Mouse (Mus musculus): ENCODE data around the gene Zfp652.
"Not testable (repeated sequence)": the region's sequence is repeated elsewhere in the genome, so short reads cannot be mapped to it uniquely, and the experiment has no call there.

Gene Zfp652

DNA sequence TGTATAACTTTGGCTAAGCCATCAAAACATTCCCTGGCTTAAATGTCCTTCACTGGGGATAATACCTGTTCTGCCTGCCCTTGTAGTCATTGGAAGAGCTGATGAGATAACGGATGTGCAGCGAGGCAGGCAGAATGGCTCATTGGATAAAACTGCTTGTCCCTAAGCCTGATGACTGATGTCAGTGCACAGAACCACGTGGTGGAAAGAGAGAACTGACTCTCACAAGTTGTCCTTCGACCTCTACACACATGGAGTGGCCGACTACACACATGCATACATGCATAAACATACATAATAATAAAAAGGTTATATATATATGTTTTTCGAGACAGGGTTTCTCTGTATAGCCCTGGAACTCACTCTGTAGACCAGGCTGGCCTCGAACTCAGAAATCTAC lies 2.0 kb upstream of the Zfp652 start:
- ATAC-seq (ENCODE audit: low TSS enrichment): no peak

DNA sequence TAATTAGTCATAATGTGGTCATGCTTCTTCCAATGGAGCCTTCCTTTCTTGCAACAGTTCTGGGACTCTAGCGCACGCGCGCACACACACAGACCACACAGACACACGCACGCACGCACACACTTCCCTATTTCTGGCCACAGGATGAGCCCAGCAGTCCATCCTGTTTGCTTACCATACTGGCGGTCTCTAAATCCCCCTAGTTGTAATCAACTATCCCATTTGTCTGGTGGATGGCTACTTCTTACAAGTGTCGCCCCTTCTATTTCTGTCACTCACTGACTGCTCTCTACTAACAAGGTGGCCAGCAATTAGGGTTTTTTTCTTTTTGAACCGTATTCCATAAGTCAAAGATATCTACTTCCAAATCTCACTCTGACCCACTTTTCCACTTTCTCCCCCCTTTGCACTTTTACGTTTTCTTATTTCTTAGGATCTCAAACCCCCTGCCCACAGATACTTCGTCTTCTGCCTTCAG lies 349 bp upstream of the Zfp652 start:
- ATAC-seq (ENCODE audit: low TSS enrichment): 0 out of 2 replicates have a peak, but pooled peaks have one; percentile 18

DNA sequence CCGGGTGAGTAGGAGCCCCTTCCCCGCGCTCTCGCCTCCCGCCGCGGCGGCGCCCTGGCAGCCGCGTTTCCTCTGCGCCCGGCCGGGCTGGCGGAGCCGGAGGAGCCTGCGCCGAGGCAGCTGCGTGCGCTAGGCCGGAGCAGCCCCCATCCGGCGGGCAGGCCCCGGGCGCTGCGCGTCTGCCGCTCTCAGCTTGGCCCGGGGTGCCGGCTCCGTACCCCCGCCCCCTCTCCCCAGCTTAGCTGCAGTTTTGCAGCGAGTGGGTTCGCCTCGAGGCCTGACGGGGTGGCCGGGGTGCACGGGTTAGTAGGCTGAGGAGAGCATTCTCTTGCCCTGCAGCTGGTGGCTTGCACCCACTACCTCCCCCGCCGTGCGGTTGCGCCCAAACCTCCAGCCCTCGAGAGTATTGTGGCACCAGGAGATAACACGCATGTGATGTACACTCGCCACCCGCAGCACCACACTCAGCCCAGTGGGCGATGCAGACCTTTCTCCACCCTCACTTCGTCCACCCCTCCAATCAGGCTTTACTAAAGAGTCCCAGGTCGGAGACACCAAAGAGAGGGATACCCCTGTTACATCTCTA lies 845 bp downstream of the Zfp652 start:
- peak; percentile 45 for ATAC-seq (ENCODE audit: low TSS enrichment)

DNA sequence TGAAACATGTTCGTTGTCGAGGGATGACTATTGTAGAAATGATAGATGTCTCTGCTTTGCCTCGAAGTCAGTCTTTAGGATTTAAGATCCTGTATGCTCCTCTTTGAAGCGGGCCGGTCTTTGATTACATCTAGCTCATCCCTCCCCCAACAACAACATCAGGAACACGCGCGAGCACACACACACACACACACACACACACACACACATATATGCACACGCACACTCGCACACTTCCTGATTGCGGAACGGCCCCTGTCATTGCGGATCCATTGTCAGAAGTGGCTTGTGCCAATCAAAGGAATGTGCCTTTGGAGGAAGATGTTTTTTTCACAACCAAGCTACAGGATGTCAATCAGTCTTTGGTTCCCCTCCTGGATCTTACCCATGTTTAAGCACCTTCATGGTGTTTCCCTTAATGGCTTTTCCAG lies 1.4 kb downstream of the Zfp652 start:
- no peak for ATAC-seq (ENCODE audit: low TSS enrichment)

DNA sequence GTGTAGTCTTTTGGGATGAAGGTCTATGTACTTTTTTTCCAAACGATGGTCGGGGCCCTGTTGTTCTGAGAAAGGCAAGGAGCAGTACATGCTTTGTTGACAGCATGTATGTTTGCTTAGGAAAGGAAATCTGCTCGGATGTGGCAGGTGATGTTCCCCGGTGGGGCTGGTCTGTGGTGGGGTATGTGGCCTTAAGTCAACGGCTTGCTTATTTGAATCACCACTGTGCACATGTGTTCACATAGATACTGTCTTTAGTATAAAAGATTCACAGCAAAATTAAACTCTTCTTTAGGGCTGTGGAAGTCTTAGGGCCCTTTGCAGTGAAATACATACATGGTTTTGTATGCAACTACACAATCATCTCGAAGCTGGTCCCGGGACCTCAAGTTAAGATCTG lies 1.9 kb downstream of the Zfp652 start:
- ATAC-seq (ENCODE audit: low TSS enrichment): no peak

DNA sequence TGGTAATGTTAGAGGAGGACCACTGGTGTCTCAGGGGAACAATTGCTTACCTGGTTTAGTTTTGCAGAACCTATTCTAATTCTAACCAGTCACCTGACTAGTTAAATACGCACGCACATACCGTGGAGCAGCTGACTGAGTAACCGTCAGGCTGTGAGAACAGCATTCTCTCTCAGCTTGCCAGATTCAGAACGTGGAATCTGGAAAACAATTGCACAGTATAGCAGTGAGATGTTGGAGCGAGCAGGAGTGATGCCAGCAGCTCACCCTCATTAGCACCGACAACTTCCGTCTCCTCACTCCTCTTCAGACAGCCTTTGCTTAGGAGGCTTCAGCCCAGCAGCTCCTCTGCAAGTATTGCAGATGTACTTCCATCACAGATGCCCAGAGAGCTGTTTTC lies 3.7 kb downstream of the Zfp652 start:
- 0 out of 2 replicates have a peak, but pooled peaks have one; percentile 15 for ATAC-seq (ENCODE audit: low TSS enrichment)

DNA sequence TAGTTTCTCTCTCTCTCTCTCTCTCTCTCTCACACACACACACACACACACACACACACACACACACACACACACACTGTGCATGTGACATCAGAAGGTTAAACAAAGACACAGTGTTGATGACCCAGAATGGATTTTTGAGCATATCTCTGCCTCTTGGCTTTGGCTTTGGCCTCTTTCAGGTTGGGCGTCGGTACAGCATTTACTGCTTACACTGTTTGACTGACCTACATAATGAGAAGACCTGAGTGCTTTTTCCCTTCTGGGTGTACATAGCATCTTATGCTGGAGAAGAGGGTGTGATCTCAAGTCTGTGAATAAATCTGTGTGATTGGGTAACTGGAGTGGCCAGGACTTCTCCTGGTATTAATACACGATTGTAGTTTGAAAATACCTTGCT lies 6.9 kb downstream of the Zfp652 start:
- no peak for ATAC-seq (ENCODE audit: low TSS enrichment)

DNA sequence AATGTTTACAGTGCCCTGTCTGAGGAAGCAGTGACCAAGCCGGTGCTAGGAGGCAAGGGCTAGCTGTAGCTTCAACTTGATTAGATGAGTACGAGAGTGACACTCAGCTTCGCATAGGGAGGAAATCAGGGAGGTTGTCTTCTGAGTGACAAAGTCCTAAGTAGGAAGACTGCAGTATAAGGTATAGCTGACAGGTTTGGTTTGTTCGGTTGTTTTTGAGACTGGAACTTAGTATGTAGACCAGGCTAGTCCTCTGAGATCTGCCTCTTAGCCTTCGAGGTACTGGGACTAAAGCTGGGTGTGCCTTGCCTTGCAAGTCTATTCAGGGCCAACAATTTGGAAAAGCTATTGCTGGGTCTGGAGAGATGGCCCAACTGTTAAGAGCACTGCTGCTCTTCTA lies 10.8 kb downstream of the Zfp652 start, which contains the start of gene B130006D01Rik:
B130006D01Rik (plus strand) TSS at position 301 of the 400 bp plus-strand sequence.
- ATAC-seq (ENCODE audit: low TSS enrichment): no peak

DNA sequence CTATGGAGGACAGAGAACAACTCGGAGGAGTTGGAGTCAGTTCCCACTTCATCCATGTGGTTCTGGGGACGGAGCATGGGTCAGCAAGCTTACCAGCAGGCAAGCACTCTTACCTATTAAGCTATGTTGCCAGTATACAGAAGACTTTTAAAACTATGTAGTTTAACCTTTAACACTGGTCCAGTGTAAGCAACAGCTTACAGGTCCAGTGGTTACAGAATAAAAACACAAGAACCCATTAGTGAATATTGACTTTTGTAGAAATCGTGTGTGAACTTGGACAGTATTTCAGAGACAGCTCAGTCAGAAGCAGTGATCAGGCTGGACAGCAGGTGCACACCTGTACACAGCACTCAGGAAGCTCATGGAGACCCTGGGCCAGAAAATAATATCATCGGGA lies 12.0 kb downstream of the Zfp652 start:
- ATAC-seq (ENCODE audit: low TSS enrichment): no peak

DNA sequence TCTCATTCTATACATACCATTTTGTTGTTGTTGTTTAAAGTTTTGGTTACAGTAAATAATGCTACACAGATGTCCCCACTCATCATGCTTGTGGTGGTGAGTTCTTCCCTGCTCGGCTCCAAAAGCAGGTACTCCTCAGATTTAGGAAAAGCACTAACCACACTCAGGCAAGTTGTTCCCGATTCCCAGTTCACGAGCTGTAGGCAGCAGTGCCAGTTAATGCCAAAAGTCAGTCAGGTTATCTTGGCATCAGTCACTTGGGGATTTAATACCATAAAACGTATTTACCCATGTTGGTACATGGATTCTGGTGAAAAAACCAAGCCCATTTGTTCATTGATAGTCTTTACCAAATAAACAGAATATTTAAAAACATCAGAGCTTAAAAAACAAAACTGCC lies 13.7 kb downstream of the Zfp652 start:
- no peak for ATAC-seq (ENCODE audit: low TSS enrichment)

DNA sequence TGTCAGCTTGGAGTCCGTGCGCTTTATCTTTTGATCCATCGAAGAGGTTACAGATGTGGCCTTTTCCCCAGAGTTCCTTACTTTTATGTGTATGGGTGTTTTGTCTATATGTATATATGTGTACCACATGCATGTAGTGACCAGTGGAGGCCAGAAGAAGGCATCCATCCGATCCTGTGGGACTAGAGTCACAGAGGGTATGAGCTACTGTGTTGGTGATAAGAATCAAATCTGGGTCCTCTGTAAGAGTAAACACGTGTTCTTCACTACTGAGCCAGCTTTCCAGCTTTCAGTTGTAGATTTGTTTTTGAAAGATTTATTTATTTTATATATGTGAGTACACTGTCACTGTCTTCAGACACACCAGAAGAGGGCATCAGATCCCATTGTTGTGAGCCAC lies 15.5 kb downstream of the Zfp652 start:
- ATAC-seq (ENCODE audit: low TSS enrichment): no peak

DNA sequence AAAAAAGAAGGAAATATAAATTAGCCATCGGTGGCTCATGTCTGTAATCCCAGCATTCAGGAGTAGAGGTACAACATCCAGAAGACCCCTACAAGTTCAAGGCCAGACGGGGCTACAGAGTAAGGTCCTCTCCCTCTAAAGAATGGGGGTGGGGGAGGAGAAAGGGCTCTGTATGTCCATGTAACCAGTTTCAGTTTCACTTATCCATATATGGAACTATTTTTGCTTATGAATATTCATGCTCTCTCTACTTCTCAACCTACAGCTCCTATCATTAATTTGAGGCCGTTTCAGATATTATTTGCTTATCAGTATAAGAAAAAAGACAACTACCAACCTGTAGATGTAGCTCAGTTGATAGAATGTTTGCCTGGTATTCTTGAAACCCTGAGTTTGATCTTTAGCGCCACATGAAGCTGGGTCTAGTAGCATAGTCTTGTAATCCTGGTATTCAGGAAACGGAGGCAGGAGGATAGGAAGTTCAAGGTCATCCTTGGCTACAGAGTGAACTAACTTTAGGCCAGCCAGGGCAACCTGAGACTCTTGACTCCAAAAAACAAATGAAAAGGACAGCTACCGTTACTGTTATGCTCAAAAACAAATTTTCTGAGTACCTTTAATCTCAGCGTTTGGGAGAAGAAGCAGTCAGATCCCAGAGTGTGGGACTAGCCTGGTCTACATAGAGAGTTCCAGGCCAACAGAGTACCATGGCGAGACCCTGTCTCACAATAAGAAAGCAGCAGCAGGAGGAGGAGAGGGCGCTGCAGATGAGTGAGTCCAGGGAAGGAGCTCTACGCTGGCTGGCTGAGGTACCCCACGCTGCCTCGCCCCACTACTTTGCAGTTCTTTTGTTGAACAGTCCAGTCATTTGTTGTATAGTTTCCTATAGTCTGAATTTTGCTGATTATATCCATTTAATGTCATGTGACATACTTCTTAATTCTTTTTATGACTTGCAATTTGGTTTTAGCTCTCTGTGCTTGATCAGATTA lies 16.7 kb downstream of the Zfp652 start:
- ATAC-seq (ENCODE audit: low TSS enrichment): no peak

DNA sequence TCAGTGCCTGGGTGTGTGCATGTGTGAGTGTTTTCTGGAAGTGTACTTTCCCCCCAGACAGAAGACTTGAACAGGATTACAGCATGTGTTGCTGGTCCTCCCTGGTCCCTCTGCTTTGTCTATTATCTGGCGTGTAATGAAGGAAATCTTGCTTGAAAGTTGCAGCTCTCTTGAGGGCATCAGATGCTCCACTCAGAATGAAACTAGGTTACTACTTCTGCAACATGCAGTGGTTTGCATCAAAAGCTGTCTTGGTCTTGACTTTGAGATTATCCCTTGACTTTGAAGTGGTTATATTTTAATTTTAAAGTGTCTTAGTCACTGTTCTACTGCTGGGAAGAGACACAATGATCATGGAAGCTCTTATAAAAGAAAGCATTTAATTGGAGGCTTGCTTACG lies 22.0 kb downstream of the Zfp652 start:
- ATAC-seq (ENCODE audit: low TSS enrichment): no peak

DNA sequence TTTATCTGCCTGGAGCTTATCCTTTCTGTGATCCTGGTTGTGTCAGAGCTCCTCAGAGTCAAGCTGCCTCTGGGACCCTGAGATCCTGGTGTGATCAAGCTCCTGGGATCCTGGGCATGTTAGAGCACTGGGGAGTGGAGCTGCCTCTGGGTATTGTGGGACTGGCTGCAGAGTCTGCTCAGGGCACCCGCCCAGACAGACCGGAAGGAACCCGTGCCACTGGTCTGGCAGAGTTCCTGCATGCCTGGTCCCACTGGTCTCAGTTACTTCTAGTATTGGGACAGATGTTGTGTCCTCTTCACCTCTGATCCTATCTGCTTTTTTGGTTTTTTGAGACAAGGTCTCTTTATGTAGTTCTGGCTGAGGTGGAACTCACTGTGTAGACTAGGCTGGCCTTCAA lies 25.3 kb downstream of the Zfp652 start:
- no peak for ATAC-seq (ENCODE audit: low TSS enrichment)

DNA sequence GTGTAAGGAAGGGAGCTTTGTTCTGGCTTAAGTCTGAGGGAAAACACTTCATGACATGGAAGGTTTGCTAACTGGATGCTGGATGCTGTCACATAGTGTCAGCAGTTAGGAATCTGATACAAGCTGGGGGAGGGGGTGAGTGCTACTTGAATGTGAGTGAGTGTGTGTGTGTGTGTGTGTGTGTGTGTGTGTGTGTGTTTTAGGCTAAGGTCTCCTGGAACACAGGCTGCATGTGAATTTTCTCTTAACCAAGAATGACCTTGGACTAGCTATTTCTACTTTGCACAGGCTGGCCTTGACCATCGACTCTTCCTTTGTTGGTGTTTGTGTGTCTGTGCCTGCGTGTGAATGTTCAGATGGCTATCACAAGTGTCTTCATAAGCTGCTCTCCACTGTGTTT lies 32.0 kb downstream of the Zfp652 start:
- ATAC-seq (ENCODE audit: low TSS enrichment): no peak

DNA sequence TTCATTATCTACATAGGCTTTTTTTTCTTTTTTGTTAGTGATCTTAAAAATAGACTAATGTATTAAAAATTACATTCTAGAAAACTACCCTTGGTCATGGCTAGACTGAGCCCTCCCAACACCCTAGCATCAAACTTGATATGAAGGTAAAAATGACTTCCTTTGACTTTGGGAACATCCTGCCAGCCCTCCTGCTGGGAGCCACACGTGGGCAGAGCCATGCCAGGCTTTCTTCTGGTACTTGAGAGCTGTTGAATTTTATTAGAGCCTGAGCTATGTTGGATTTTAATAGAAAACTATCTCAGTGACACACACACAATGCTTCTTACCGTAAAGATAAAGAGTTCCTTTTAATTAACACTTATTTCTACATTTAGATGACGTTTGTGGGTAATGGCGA lies 34.3 kb downstream of the Zfp652 start:
- no peak for ATAC-seq (ENCODE audit: low TSS enrichment)

DNA sequence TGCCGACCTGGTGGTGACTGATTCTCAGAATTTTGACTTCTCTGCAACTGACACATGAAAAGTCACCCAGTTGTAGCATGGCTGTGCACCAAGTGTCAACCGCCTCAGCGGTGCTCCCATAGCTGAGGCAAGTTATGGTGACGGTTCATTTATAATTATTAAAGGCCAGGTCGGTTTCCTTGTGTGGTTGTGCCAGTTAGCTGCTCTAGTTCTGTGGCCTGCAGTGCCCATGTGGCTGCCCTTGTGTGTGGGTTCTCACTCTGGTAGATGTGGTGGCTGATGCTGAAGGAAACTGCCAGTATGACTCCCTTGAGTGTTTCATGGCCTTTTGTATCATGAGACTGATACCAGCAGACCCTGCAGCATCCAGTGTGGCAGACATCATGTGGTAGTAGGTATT lies 35.9 kb downstream of the Zfp652 start:
- ATAC-seq (ENCODE audit: low TSS enrichment): no peak

DNA sequence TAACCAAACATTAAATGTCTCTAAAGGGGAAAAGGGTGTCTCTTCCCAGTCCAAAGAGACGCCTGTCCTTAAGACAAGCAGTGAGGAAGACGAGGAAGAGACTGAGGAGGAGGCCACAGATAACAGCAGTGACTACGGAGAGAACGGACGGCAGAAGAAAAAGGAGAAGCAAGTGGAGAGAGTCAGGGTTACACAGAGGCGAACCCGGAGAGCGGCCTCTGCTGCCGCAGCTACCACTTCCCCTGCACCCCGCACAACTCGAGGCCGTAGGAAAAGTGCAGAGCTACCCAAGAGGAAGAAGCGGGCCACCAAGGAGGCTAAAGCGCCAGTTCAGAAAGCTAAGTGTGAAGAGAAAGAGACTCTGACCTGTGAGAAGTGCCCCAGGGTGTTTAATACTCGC lies 37.1 kb downstream of the Zfp652 start:
- ATAC-seq (ENCODE audit: low TSS enrichment): no peak

DNA sequence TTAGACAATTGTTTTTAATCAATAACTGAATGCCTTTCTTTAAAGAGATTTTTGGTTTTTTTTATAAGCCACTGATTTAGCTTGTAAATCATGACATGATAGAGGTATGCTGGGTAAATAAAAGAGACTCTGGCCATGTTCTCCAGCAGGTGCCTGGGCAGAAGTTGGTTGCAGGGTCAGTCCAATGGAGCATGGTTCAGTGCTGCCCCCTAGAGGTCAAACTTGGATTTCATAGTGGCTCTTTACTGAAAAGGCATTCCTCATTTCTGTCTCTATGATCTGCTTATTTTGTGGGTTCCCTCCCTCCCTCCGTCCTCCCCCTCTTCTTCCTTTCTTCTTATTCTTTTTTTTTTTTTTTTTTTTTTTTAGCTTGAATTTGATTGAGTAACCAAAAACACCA lies 38.5 kb downstream of the Zfp652 start:
- ATAC-seq (ENCODE audit: low TSS enrichment): peak; percentile 57; the same call in 1 of the 2 replicates

DNA sequence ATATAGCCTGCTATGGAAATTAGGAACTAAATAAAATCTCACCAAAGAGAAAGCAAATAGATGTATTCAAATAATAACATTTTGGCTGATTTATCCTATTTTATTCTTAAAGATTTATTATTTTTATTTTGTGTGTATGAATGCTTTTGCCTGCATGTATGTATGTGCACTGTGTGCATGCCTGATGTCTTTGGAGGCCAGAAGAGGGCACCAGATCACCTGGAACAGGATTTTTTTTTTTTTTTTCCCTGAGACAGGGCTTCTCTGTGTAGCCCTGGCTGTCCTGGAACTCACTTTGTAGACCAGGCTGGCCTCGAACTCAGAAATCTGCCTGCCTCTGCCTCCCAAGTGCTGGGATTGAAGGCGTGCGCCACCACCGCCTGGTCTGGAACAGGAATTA lies 42.7 kb downstream of the Zfp652 start:
- ATAC-seq (ENCODE audit: low TSS enrichment): not testable (repeated sequence)

DNA sequence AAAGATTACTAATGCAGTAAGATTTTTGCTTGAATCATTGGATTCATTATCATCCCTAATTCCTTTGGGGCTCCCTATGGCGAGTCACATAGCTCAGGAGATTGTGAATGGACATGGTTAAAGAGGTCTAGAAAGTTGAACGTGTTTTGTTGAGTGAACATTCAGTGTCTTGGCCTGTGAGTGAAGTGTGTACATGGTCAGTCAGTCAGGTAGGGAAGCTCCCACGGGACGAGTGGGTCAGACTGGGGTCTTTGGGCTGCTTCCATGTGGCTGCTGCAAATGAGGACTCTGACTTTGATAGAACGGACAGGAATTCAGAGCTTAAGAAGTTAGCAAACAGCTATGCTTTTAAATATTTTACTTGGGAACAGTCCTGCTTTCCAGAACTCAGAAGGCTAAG lies 48.0 kb downstream of the Zfp652 start:
- ATAC-seq (ENCODE audit: low TSS enrichment): no peak

DNA sequence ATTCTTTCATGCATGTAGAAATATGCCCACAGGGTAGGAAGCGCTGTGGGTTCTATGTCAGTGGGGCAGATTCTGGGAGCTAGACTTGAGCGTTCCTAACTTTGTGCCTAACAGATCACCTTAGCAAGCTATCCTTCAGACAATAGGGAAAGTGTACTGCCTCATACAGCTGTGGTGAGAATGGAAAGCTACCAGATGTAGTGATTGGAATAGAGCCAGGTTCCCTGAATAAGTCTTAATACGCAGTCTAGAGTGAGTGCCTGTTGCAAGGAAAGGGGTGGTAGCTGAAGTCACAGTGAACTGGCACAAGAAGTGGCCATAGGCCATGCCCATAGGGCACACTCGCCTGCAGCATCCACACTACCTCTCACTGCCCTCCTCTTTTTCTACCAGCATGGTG lies 50.5 kb downstream of the Zfp652 start:
- ATAC-seq (ENCODE audit: low TSS enrichment): no peak

DNA sequence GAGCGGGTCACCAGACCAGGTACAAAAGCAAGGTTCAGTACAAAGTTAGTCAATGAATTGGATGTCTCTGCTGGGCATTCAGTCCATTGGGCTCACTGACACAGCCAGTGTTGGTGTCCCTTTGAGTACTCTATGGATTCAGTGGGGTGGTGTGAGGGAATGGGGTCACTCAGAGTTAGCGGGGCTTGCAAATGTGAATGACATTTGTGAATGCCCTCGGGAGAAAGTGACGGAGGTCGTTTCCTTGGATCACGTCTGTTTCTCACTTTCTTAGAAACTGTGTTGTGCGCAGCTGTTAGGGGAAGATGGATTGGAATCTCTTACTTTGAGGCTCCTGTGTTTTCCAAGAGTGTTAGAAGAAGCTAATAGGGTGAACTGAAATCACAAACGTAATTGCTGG lies 52.3 kb downstream of the Zfp652 start:
- ATAC-seq (ENCODE audit: low TSS enrichment): no peak
